Mouse (Mus musculus): ENCODE measurements at regions not wholly inside any gene's neighbourhood (a gene's known extent, or its start where the extent isn't known, plus 50 kb on each side); places are given as distances from the start of the nearest gene placed in this dataset.

DNA sequence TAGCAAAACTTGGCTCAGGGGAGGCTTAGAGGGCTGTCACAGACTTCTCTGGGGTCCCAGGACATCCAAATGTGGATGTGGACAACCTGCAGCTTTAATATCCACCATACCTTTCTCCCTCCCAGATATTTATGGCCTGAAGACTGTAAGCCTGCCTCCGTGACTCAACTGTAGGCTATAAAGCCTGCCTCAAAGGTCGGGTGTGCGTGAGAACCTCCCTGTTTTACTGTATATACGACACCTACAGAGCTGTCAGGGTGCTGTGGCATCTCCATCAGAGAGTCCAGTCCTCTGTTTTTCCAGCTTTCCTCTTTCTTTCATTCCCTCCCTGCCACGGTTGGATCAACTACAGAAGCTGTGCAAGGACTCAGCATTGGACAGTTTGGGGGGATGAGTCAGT lies 558.1 kb downstream of the Plcl1 start:
- TF ChIP-seq POLR2A (IDR thresholded peaks at IDR 0.05; ENCODE audit: control insufficient read depth, extremely low read depth, insufficient read depth, low read length, poor library complexity) (no peak), CTCF (IDR thresholded peaks at IDR 0.05; ENCODE audit: borderline replicate concordance, control insufficient read depth, extremely low read depth, insufficient read depth, low read length, poor library complexity) (no peak)

Data from thymus, adult 2 months (tissue).